Mouse (Mus musculus) ES-E14 (cell line): ENCODE data around the gene Rassf5. TPM values are rescaled to one million over a fixed set of nuclear protein-coding genes. Genes with fewer than 3 reads are reported as not detected.
"Not testable (repeated sequence)": the region's sequence is repeated elsewhere in the genome, so short reads cannot be mapped to it uniquely, and the experiment has no call there.

Source experiments
- DNase-seq: peaks from one replicate; pipeline ENCODE4 v3.0.0-alpha.2; 2013; ENCODE audit warnings: low read depth, low spot score
- H3K27ac ChIP-seq: 2 replicates; pipeline ENCODE4 v1.5.1; 2012; ENCODE audit warnings: low read depth, mild to moderate bottlenecking, low read length, moderate library complexity, mixed read lengths; ENCODE audit not compliant: poor library complexity, insufficient read depth, severe bottlenecking
- H3K36me3 ChIP-seq: 2 replicates; pipeline ENCODE4 v1.6.1; 2012; ENCODE audit warnings: mild to moderate bottlenecking, low read length, moderate library complexity, mixed read lengths; ENCODE audit not compliant: control insufficient read depth, poor library complexity, insufficient read depth, severe bottlenecking
- H3K4me1 ChIP-seq, 2 experiments: fragments of 150-350 bp in 1 of 2; sonication (generic) in 1 of 2; 2 replicates each; pipeline ENCODE4 v1.6.1; 2012; ENCODE audit warnings: low read length in 2 of 2, mild to moderate bottlenecking in 1 of 2, mixed read lengths in 1 of 2; ENCODE audit not compliant: control insufficient read depth in 2 of 2, insufficient read depth in 2 of 2, poor library complexity in 1 of 2
- H3K4me3 ChIP-seq, 2 experiments: fragments of 150-350 bp in 1 of 2; sonication (generic) in 1 of 2; 2 replicates each; pipeline ENCODE4 v1.5.1; 2012; ENCODE audit warnings: low read length in 2 of 2, low read depth in 1 of 2, mild to moderate bottlenecking in 1 of 2, mixed read lengths in 1 of 2; ENCODE audit not compliant: insufficient read depth in 1 of 2, poor library complexity in 1 of 2, severe bottlenecking in 1 of 2
- H3K9ac ChIP-seq: 2 replicates; pipeline ENCODE4 v1.6.1; 2012; ENCODE audit warnings: low read depth, mild to moderate bottlenecking, low read length, mixed read lengths; ENCODE audit not compliant: poor library complexity, insufficient read depth, severe bottlenecking
- H3K9me3 ChIP-seq: fragments of 150-350 bp; sonication (generic); 2 replicates; pipeline ENCODE4 v1.6.1; 2012; ENCODE audit warnings: low read depth, mild to moderate bottlenecking, low read length; ENCODE audit not compliant: control insufficient read depth, insufficient read depth
- CHD2 ChIP-seq: IDR thresholded peaks from 2 replicates; pipeline ENCODE4 v1.6.1; 2014; ENCODE audit warnings: mild to moderate bottlenecking, low read depth, low read length, inconsistent platforms
- HCFC1 ChIP-seq: IDR thresholded peaks from 2 replicates; pipeline ENCODE4 v1.6.1; 2012; ENCODE audit warnings: low read length, inconsistent platforms, borderline replicate concordance; ENCODE audit not compliant: insufficient read depth
- MAFK ChIP-seq: IDR thresholded peaks from 2 replicates; pipeline ENCODE4 v1.6.1; 2014; ENCODE audit warnings: mild to moderate bottlenecking, low read depth, low read length, inconsistent platforms; ENCODE audit not compliant: insufficient read depth
- ZC3H11A ChIP-seq: IDR thresholded peaks from 2 replicates; pipeline ENCODE4 v1.6.1; 2012; ENCODE audit warnings: low read depth, mild to moderate bottlenecking, inconsistent platforms, low read length, borderline replicate concordance
- ZNF384 ChIP-seq: IDR thresholded peaks from 2 replicates; pipeline ENCODE4 v1.6.1; 2012; ENCODE audit warnings: low read depth, low read length, inconsistent platforms
- in situ Hi-C, 2 experiments: fragments of 600-800 bp; cut with MboI; formaldehyde crosslinking; loops; one replicate each; pipeline ENCODE4 v1.15.1; 2025; ENCODE audit warnings: low sequenced_read_pairs in 2 of 2, inconsistent platforms in 1 of 2; ENCODE audit not compliant: unreplicated experiment in 2 of 2
- total RNA-seq: library from RNA; depleted of rRNA; stranded (reverse); fragments of 300-350 nt; gene quantifications from 2 replicates; pipeline ENCODE4 v1.2.3, GENCODE M21; 2012

The Rassf5 gene
- total RNA-seq, 1 experiment = 0.76 TPM

DNA sequence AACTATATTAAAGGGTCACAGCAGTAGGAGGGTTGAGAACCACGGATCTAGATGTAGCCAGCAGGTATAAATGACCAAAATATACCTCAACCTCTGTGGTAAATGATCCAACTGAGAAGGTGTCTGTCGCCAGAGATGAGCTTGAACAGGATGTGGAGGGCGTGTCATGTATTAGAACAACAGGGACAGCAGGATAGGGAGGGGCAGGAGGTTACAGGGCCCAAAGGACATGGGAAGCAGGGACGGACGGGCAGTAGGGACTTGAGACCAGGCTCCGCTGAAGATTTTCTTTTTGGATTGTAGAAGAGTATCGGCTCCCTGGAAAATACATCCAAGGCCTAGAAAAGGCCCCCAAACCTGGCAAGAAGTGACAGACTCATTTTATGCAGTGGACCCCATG, 72.1 kb downstream of the Rassf5 start:
- in situ Hi-C loops = no loop called here
- no peak overlapping the region for H3K27ac ChIP-seq
- no peak overlapping the region for H3K9ac ChIP-seq
- no peak overlapping the region for H3K4me3 ChIP-seq
- TF ChIP-seq CHD2 (no peak), HCFC1 (no peak), ZNF384 (no peak), ZC3H11A (no peak), MAFK (no peak)
- H3K36me3 ChIP-seq = peaks cover 68% of the 10 kb centered on the region
- no peaks in the 10 kb centered on the region for H3K9me3 ChIP-seq
- H3K4me1 ChIP-seq = 0 out of 4 replicates have a peak, but pooled peaks cover 0 to 2% of the 10 kb centered on the region in 2 experiments
- no peak for DNase-seq

DNA sequence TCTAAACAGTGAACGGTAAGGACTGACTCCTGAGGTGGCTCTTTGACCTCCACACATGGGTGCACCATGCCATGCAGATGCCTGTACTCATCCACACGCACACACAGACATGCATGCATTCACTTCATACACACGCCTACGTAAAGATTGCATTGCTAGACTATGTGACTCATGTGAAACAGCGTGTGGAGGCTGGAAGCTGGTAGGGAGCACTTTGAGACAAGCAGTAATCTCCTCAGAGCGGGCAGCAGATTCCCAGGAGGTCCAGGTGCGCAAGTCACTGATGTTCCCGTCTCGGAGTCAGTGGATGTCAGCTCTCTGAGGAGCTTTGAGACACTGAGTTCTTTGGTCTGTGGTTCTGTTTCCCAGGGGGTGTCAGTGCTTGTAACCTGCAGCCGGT, 77.4 kb downstream of the Rassf5 start:
- no peak overlapping the region for H3K9ac ChIP-seq
- DNase-seq = no peak
- in situ Hi-C loops = no loop called here
- no peak overlapping the region for H3K4me3 ChIP-seq
- TF ChIP-seq ZNF384 (no peak), MAFK (no peak)
- peaks cover 0 to 2% of the 10 kb centered on the region in 2 experiments; a peak in 1 of 4 replicates for H3K4me1 ChIP-seq
- H3K36me3 ChIP-seq = peaks cover 80% of the 10 kb centered on the region
- H3K27ac ChIP-seq = no peak overlapping the region
- no peaks in the 10 kb centered on the region for H3K9me3 ChIP-seq

DNA sequence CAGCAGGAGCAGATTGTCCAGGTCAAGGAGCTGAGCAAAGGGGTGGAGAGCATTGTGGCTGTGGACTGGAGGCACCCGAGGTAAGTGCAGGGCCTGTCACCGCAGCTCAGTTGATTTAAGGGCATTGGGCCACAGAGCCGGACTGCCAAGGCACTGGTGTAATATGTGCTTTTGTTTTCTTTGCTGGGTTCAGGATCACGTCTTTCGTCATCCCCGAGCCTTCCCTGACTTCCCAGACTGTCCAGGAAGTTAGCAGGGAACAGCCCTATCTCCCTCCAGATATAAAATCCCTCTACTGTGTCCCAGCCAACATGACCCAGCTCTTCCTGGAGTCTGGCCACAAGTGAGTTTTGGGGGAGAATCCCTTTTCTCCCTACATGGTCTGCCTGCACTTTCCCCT, 80.6 kb downstream of the Rassf5 start:
- Histone ChIP-seq H3K9me3 (no peaks in the 10 kb centered on the region), H3K27ac (no peak overlapping the region), H3K4me1 (peaks cover 3 to 5% of the 10 kb centered on the region in 2 experiments; a peak in 3 of 4 replicates), H3K36me3 (peaks cover 72% of the 10 kb centered on the region), H3K4me3 (no peak overlapping the region), H3K9ac (no peak overlapping the region)
- DNase-seq = no peak
- TF ChIP-seq HCFC1 (no peak), ZC3H11A (no peak), ZNF384 (no peak), MAFK (no peak), CHD2 (no peak)
- in situ Hi-C loops = no loop called here

DNA sequence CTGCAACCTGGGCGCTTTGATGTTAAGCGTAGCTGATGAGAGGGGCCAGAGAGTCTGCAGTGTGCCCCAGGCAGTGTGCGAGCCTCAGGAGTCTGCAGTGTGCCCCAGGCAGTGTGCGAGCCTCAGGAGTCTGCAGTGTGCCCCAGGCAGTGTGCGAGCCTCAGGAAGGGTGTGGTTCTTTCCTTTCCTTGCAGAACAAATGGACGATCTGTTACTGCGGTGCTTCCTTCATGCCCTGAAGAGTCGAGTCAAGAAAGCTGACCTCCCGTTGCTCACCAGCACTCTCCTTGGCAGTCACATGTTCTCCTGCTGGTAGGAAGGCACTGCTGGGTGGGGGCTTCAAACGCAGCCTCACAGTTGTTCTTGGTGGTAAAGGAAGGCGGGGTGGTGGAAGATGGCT, 84.0 kb downstream of the Rassf5 start:
- Histone ChIP-seq H3K9ac (no peak overlapping the region), H3K36me3 (peaks cover 52% of the 10 kb centered on the region), H3K4me3 (no peak overlapping the region), H3K27ac (peak overlapping the region; percentile 73; the same call in 1 of the 2 replicates), H3K9me3 (no peaks in the 10 kb centered on the region), H3K4me1 (peaks cover 3 to 9% of the 10 kb centered on the region in 2 experiments; a peak in 3 of 4 replicates)
- TF ChIP-seq CHD2 (no peak), ZC3H11A (no peak), ZNF384 (no peak), MAFK (no peak), HCFC1 (no peak)
- DNase-seq = peak; percentile 77
- in situ Hi-C loops = no loop called here

DNA sequence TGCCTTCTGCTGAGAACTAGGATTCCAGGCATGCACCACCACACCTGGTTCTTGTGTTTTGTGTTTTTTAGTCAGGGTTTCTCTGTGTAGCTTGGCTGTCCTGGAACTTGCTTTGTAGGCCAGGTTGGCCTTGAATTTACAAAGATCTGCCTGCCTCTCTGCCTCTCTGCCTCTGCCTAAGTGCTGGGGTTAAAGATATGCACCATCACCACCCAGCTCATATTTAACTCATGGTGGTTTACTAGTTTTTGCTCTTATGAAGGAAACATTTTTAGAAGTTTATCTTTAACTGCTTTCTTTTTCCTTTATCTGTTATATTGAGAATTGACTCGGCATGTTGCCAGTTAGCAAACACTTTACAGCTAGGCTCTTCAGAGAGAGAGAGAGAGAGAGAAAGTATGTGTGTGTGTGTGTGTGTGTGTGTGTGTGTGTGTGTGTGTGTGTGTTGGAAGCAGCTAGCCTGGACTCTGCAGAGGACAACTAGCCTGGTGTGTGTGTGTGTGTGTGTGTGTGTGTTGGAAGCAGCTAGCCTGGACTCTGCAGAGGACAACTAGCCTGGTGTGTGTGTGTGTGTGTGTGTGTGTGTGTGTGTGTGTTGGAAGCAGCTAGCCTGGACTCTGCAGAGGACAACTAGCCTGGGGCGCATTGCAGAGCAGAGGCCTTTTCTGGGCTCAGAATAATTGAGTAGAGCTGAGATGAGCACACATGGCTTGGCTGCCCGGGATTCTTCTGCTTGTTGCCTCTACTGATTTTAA, 85.3 kb downstream of the Rassf5 start:
- H3K27ac ChIP-seq, H3K9me3 ChIP-seq, in situ Hi-C loops, H3K9ac ChIP-seq, H3K4me1 ChIP-seq, DNase-seq, H3K4me3 ChIP-seq: not testable (repeated sequence)
- peaks cover 40% of the 10 kb centered on the region for H3K36me3 ChIP-seq
